In genomic region chr15:25913659-25914058, GRCm38 (mm10) we compare ENCODE assay signal across 18 mouse cellular contexts.
A peak's percentile ranks its signal among the peaks of the same experiment; 100 is the strongest.
DNase-seq lines count a peak whose midpoint lies in the region; ATAC-seq and TF ChIP-seq lines count a peak whose summit lies in the region.
"Had no signal": no experiment of that assay in that cellular context is flagged by ENCODE, and none has a peak within 500 bp of the region (broad histone marks: within the 10 kb centered on the region; RNA-seq: fewer than 3 reads in every experiment).

No protein-coding gene starts in this region.

- H3K4me2 ChIP-seq in myocyte (ENCODE audit: low read depth) = peak overlapping the region; percentile 97
- H3K4me2 ChIP-seq: embryonic facial prominence, embryonic 15.5 days had no signal

- ATAC-seq in erythroid progenitor cell, adult 5-6 weeks (replicated peaks; ENCODE audit: low FRiP score, poor library complexity, severe bottlenecking) = no peak
- ATAC-seq: hindbrain, postnatal 0 days had no signal

- intact Hi-C loops in gastrocnemius, adult 2 months (cut with DNase I) = loop anchor here (2.0 kb wide), 2 partner anchors 35 to 43 kb away; no protein-coding TSS in a partner anchor

- H3K27ac ChIP-seq in gastrocnemius, adult 2 months = peak overlapping the region; percentile 95
- H3K27ac ChIP-seq: embryonic facial prominence, embryonic 15.5 days; hindbrain, postnatal 0 days; midbrain, embryonic 10.5 days; stomach, postnatal 0 days had no signal

- H3K79me2 ChIP-seq in myocyte (ENCODE audit: control insufficient read depth, insufficient read depth) = peaks cover 56% of the 10 kb centered on the region

- H3K36me3 ChIP-seq in myocyte (ENCODE audit: control insufficient read depth, insufficient read depth) = no peaks in the 10 kb centered on the region
- H3K36me3 ChIP-seq: embryonic facial prominence, embryonic 15.5 days; midbrain, embryonic 10.5 days had no signal

- TF ChIP-seq POLR2A in myocyte (IDR thresholded peaks at IDR 0.05; ENCODE audit: insufficient read length, low read depth) = no peak

- no peaks in the 10 kb centered on the region for H3K27me3 ChIP-seq in myocyte (ENCODE audit: control insufficient read depth, insufficient read depth, insufficient read length)
- H3K27me3 ChIP-seq: embryonic facial prominence, embryonic 15.5 days had no signal

- DNase-seq in gastrocnemius, adult 2 months = no peak
- DNase-seq in gastrocnemius, postnatal 4 days (ENCODE audit: low spot score in 2 of 2) = no peak
- peak; percentile 71 for DNase-seq in kidney, adult 11 months
- no peak for DNase-seq in kidney, postnatal 10 days
- DNase-seq in kidney, postnatal 14 days = peak; percentile 68
- no peak for DNase-seq in MN1 (ENCODE audit: low spot score)
- DNase-seq: adrenal gland, adult 8-10 months; cerebellum, postnatal 10 days; embryo, embryonic 11 days; gastrocnemius, postnatal 25 days; lung, adult 2 months; thymus, postnatal 4 days had no signal

- no peak for TF ChIP-seq CTCF in gastrocnemius, adult 2 months (IDR thresholded peaks at IDR 0.05)

- H3K4me3 ChIP-seq in gastrocnemius, adult 2 months = no peak overlapping the region
- no peak overlapping the region for H3K4me3 ChIP-seq in myocyte
- H3K4me3 ChIP-seq: embryonic facial prominence, embryonic 15.5 days; midbrain, embryonic 10.5 days had no signal

- no peak overlapping the region for H3ac ChIP-seq in myocyte (ENCODE audit: control insufficient read depth, insufficient read length)

TF ChIP-seq in myocyte, 11 proteins besides CTCF, POLR2A, EP300 and RAD21:
- TF ChIP-seq E2F4 (IDR thresholded peaks at IDR 0.05; ENCODE audit: insufficient read depth) (no peak), POLR2AphosphoS2 (IDR thresholded peaks at IDR 0.05; ENCODE audit: insufficient read length, low read depth) (no peak), MYOG (IDR thresholded peaks at IDR 0.05; ENCODE audit: control insufficient read depth in 1 of 3, insufficient read depth in 1 of 3, insufficient read length in 2 of 3, low read depth in 2 of 3) (peak in 1 of 3 experiments; percentile 34), REST (IDR thresholded peaks at IDR 0.05; ENCODE audit: insufficient read depth, insufficient read length) (no peak), MYOD1 (IDR thresholded peaks at IDR 0.05; ENCODE audit: control insufficient read depth in 1 of 3, insufficient read length in 2 of 3, low read depth in 2 of 3) (peak in 1 of 3 experiments; percentile 64), USF1 (IDR thresholded peaks at IDR 0.05; ENCODE audit: low read depth) (no peak), SRF (IDR thresholded peaks at IDR 0.05; ENCODE audit: control insufficient read depth, insufficient read length, low read depth) (no peak), CEBPB (IDR thresholded peaks at IDR 0.05; ENCODE audit: insufficient read depth, poor library complexity, severe bottlenecking) (no peak)

Comparison
In these comparisons a context has a peak if more than half of its experiments do, and no peak if none do; other contexts are left out.
1. DNase-seq: peak in kidney, adult 11 months (single experiment) and kidney, postnatal 14 days (single experiment); none in gastrocnemius, adult 2 months (single experiment), gastrocnemius, postnatal 4 days (0 of 2), kidney, postnatal 10 days (single experiment) and MN1 (single experiment).